Mouse (Mus musculus) heart, embryonic 14.5 days (tissue): ENCODE data around the gene Map1s. TPM values are rescaled to one million over a fixed set of nuclear protein-coding genes. Genes with fewer than 3 reads are reported as not detected.

Experiments used
- ATAC-seq: fragments of 200-750 bp; cut with Nextera tagmentation; 2 replicates; pipeline ENCODE4 v1.8.0; 2017; ENCODE audit warnings: low read depth, moderate TSS enrichment; ENCODE audit not compliant: insufficient number of reproducible peaks, insufficient read depth, low FRiP score
- H3K27ac ChIP-seq, 2 experiments: fragments of 200-500 bp in 1 of 2; fragments of 300-500 bp in 1 of 2; sonication (generic) in 1 of 2; replicated peaks in 1 of 2; 2 replicates each; pipeline ENCODE4 v1.5.1; 2012 to 2014; ENCODE audit warnings: low read depth in 2 of 2, low read length in 2 of 2, control low read depth in 1 of 2, mild to moderate bottlenecking in 1 of 2, mixed read lengths in 1 of 2; ENCODE audit not compliant: control insufficient read depth in 1 of 2, insufficient read depth in 1 of 2
- H3K27me3 ChIP-seq: fragments of 300-500 bp; sonication (generic); 2 replicates; pipeline ENCODE4 v1.6.1; 2014; ENCODE audit warnings: mild to moderate bottlenecking, low read length, control low read depth; ENCODE audit not compliant: control insufficient read depth, insufficient read depth
- H3K36me3 ChIP-seq: fragments of 300-500 bp; sonication (generic); 2 replicates; pipeline ENCODE4 v1.6.1; 2014; ENCODE audit warnings: mild to moderate bottlenecking, control low read depth, low read length, mixed read lengths; ENCODE audit not compliant: control insufficient read depth, insufficient read depth
- H3K4me1 ChIP-seq, 2 experiments: fragments of 200-500 bp in 1 of 2; fragments of 300-500 bp in 1 of 2; sonication (generic) in 1 of 2; 2 replicates each; pipeline ENCODE4 v1.6.1; 2012 to 2014; ENCODE audit warnings: low read length in 2 of 2, control low read depth in 1 of 2, mixed read lengths in 1 of 2; ENCODE audit not compliant: control insufficient read depth in 2 of 2, insufficient read depth in 2 of 2
- H3K4me2 ChIP-seq: fragments of 300-500 bp; sonication (generic); 2 replicates; pipeline ENCODE4 v1.6.1; 2014; ENCODE audit warnings: mild to moderate bottlenecking, low read length
- H3K4me3 ChIP-seq, 2 experiments: fragments of 200-500 bp in 1 of 2; fragments of 300-500 bp in 1 of 2; sonication (generic) in 1 of 2; 2 replicates each; pipeline ENCODE4 v1.5.1; 2012 to 2014; ENCODE audit warnings: low read length in 2 of 2, mild to moderate bottlenecking in 2 of 2, control low read depth in 1 of 2, low read depth in 1 of 2, moderate library complexity in 1 of 2; ENCODE audit not compliant: control insufficient read depth in 1 of 2, insufficient read depth in 1 of 2
- H3K9ac ChIP-seq: fragments of 300-500 bp; sonication (generic); 2 replicates; pipeline ENCODE4 v1.6.1; 2014; ENCODE audit warnings: mild to moderate bottlenecking, low read length
- H3K9me3 ChIP-seq: fragments of 300-500 bp; sonication (generic); 2 replicates; pipeline ENCODE4 v1.6.1; 2016; ENCODE audit warnings: low read length, control low read depth; ENCODE audit not compliant: control insufficient read depth
- WGBS: fragments of 180-500 bp; shearing (Covaris S2); extraction: QIAGEN DNeasy Blood & Tissue Kit; methylation state at CpG from one replicate; pipeline ENCODE4 v1.1.7; 2014; 5-methylcytosine and 5-hydroxymethylcytosine counted together
- polyA plus RNA-seq: library from polyadenylated mRNA; unstranded; fragments of >200 nt; fragmentation: Nextera tagmentation; extraction: Ambion mirVana; gene quantifications from 2 replicates; pipeline ENCODE4 v1.2.1, GENCODE M21; 2014

The Map1s gene
- polyA plus RNA-seq, 1 experiment from 2014 or later, result 29.9 TPM

DNA sequence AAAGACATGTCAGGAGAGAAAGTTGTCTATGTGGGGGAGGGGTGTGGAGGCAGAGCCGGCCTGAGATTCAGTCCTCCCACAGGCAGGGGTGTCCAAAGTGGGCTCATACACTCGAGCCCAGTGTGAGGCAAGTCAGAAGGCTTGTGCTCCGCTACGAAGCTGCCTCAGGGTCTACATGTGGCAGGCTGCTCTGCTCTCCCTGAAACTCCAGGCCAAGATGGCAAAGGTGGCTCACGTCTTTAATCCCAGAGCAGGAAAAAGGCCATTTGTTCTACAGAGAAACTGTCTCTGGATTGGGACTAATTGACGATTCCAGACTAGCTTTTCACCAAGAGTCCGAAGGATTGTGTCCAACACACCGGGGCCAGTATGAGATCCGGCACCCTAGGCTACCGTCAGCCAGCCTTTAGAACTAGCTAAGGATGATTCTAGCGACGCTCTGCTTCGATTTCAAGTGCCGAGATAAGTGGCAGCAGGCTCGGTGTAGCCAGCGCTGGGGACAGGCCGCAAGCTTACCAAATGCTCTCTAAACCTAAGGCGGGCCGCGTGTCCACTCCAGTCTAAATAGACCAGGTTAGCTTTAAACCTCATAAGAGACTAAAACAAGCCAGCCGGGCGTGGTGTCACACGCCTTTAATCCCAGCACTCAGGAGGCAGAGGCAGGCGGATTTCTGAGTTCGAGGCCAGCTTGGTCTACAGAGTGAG lies 9.3 kb upstream of the Map1s start:
- Histone ChIP-seq H3K27me3 (peaks cover 25% of the 10 kb centered on the region), H3K4me3 (peak overlapping the region; percentile 92 to 95), H3K4me1 (peaks cover 8 to 23% of the 10 kb centered on the region in 2 experiments; a peak in 3 of 4 replicates), H3K9ac (peak overlapping the region; percentile 95), H3K36me3 (peaks cover 23% of the 10 kb centered on the region), H3K9me3 (no peaks in the 10 kb centered on the region), H3K4me2 (peak overlapping the region; percentile 97), H3K27ac (peak overlapping the region; percentile 57 to 75; a peak in 2 of 4 replicates)
- WGBS, result 3% methylated on average over 25 of the region's 25 CpGs
- ATAC-seq, result no peak

DNA sequence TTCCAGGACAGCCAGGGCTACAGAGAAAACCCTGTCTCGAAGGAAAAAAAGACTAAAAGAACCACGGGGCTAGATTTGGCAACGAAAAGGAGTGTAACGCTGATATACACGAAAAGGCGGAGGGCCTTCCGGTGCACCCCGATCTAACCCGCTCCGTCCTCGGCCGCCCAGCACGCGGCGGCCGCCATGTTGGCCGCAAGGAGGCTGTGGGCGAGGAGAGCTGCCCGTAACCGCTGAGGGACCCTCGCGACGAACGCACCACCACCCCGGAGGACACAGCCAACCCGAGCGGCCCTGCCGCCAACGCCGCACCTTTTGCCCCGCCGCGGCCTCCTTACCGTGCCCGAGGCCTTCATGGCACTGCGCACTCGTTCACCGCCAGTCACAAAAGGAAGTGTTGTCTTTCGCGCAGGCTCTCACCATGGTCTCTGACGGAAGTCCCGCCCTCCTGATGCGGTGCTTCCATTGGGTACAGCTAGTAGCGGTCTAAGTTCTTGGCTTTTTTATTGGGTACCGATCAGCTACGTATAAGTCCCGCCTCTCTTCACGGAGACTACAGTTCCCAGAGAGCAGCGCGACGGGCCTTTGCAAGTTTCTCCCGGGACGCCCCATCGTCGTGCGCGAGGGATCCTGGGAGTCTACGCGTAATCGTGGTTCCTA lies 8.6 kb upstream of the Map1s start, which contains the start of gene Rpl18a:
Rpl18a (minus strand) TSS at position 392 of the 660 bp plus-strand sequence.
- Histone ChIP-seq H3K4me3 (peak within 1 kb of the TSS; percentile 92 to 95), H3K9ac (peak within 1 kb of the TSS; percentile 95), H3K4me1 (peaks cover 7 to 21% of the 10 kb centered on the region in 2 experiments; a peak in 3 of 4 replicates), H3K4me2 (peak within 1 kb of the TSS; percentile 97), H3K27ac (peak within 1 kb of the TSS; percentile 82 to 84), H3K9me3 (no peaks in the 10 kb centered on the region), H3K27me3 (peaks cover 18% of the 10 kb centered on the region), H3K36me3 (peaks cover 23% of the 10 kb centered on the region)
- ATAC-seq, result peak; percentile 98
- under 1% methylated on average over 60 of the region's 60 CpGs for WGBS

DNA sequence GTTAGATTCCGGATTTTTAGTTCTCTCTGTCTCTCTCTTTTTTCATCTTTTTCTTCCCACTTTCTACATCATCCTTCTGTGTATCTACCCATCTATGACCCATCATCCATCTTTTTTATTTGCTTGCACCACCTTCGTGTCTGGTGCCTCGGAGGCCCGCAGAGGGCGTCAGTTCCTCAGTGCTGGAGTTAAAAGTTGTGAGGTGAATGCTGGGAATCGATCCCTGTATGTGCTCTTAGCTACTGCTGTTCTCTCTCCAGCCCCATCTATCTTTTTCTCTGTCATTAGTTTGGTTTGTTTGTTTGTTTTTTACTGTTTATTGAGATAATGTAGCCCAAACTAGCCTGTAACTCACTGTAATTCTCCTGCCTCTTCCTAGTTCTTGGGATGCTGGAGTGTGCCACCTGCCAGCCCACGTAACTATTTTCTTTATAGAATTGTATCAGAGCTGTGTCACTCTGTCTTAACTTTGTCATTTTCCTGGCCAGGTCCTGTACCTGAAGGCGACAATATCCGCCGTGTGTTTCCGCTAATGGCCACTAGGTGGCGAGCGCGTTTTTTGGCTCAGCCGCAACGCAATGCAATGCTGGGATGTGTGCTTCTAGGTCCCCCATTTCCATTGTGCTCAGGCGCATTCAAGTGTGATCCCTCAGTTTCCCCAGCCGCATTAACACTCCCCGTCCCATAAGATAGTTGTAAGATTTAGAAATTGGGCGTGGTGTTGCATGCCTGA lies 7.9 kb upstream of the Map1s start:
- Histone ChIP-seq H3K4me1 (peaks cover 6 to 14% of the 10 kb centered on the region in 2 experiments; a peak in 3 of 4 replicates), H3K27me3 (peaks cover 14% of the 10 kb centered on the region), H3K4me3 (peak overlapping the region; percentile 78 to 95), H3K9me3 (no peaks in the 10 kb centered on the region), H3K36me3 (peaks cover 23% of the 10 kb centered on the region), H3K27ac (peak overlapping the region; percentile 82 to 84), H3K4me2 (peak overlapping the region; percentile 96), H3K9ac (peak overlapping the region; percentile 95)
- ATAC-seq, result peak; percentile 29; the same call in 1 of the 2 replicates
- WGBS, result under 1% methylated on average over 20 of the region's 20 CpGs

DNA sequence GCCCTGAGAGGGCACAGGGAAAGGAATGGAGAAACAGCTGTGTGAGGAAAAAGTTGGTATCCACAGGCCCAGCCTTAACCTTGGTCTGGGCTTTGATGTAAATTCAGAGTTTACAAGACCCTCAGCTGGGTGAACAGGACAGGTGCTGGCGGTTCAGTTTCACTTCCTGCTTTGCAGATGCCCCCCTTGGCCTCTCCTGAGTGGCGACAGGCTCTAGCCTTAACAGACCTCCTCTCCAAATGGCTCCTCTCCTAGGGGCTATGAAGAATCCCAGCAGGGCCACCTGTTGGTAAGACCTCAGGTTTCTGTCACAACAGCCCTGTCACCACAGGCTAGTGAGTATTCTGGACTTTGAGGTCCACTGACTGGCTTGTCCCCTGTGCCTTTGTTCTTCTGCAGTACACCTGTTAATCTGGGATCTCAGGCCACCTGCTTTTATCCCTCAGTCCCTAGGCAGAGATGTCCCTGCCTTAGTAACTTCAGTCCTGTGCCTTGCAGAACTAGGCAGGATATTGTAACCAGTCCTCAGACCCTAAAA lies 7.0 kb upstream of the Map1s start:
- Histone ChIP-seq H3K36me3 (peaks cover 22% of the 10 kb centered on the region), H3K4me1 (peaks cover 6 to 12% of the 10 kb centered on the region in 2 experiments; a peak in 3 of 4 replicates), H3K9me3 (no peaks in the 10 kb centered on the region), H3K27me3 (peaks cover 5% of the 10 kb centered on the region; the same call in 1 of the 2 replicates), H3K4me2 (peak overlapping the region; percentile 96; the same call in 1 of the 2 replicates), H3K9ac (peak overlapping the region; percentile 95; the same call in 1 of the 2 replicates), H3K4me3 (no peak overlapping the region), H3K27ac (no peak overlapping the region)
- ATAC-seq, result no peak
- WGBS, result 31% methylated on average over 2 of the region's 2 CpGs

DNA sequence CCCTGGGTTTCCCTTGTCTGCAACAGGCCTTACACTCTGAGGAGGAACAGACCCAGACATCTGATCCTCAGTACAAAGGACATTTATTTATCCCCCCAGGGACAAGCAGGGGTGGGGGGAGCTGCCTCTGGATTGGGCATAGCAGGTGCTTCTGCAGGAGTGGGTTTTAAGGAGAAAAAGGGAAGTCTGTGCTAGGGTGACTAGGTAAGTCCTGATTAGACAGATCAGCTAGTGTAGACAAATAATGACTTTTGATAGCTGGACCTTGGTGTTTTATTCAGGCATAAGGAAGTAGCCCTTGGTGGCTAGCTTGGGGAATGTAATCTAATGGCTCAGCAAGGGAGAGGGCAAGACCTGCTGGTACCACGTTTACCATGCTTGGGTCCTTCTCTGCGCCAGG lies 6.5 kb upstream of the Map1s start:
- Histone ChIP-seq H3K27ac (no peak overlapping the region), H3K9ac (no peak overlapping the region), H3K9me3 (no peaks in the 10 kb centered on the region), H3K27me3 (peaks cover 3% of the 10 kb centered on the region; the same call in 1 of the 2 replicates), H3K4me1 (peaks cover 6 to 12% of the 10 kb centered on the region in 2 experiments; a peak in 3 of 4 replicates), H3K36me3 (peaks cover 17% of the 10 kb centered on the region), H3K4me3 (no peak overlapping the region), H3K4me2 (no peak overlapping the region)
- no peak for ATAC-seq
- WGBS, result 75% methylated on average over 2 of the region's 2 CpGs

DNA sequence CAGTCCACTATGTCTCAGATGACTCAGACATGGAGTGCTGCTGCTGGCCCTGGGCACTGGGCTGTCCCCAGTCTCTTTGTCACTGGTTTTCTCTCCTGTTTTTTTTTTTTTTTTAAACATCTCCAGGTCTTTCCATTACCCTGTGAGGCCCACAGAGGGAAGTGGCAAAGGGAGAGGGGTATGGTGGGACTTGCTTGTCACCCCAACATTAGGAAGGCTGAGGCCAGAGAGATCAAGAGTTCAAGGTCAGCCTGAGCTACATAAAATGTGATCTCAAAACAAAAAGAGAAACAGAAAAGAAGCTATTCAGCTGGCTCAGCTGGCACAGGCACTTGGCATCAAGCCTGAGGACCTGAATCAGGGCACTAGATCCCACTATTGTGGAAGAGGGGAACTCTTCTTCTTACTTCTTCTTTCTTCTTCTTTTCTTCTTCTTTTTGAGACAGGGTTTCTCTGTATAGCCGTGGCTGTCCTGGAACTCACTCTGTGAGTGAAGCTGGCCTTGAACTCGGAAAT lies 4.8 kb upstream of the Map1s start:
- Histone ChIP-seq H3K4me2 (no peak overlapping the region), H3K9me3 (no peaks in the 10 kb centered on the region), H3K27ac (no peak overlapping the region), H3K9ac (no peak overlapping the region), H3K4me3 (no peak overlapping the region), H3K36me3 (no peaks in the 10 kb centered on the region), H3K4me1 (peaks cover 6 to 15% of the 10 kb centered on the region in 2 experiments; a peak in 3 of 4 replicates), H3K27me3 (0 out of 2 replicates have a peak, but pooled peaks cover 3% of the 10 kb centered on the region)
- no peak for ATAC-seq
- 54% methylated on average over 2 of the region's 2 CpGs for WGBS

DNA sequence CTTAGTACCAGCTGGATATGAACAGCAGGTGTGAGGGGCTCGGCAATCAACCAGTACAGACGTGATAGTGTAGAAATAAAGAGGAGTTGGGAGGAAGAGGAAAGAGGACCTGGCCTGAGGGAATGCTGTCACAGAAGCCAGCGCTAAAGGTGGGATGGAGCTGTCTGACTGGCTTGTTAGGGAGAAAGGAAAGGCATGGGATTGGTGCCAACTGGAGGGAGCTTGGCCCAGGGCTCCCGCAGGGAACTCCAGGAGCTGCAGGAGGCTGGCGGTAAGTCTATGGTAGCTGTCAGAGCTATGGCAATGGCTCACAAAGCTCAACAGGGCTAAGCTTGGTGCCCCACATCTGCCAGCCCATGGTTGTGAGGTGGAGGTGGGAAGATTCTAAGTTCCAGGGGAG lies 3.5 kb upstream of the Map1s start:
- Histone ChIP-seq H3K27ac (no peak overlapping the region), H3K9me3 (no peaks in the 10 kb centered on the region), H3K4me2 (no peak overlapping the region), H3K36me3 (no peaks in the 10 kb centered on the region), H3K4me1 (peaks cover 6 to 16% of the 10 kb centered on the region in 2 experiments), H3K4me3 (no peak overlapping the region), H3K27me3 (0 out of 2 replicates have a peak, but pooled peaks cover 3% of the 10 kb centered on the region), H3K9ac (no peak overlapping the region)
- WGBS, result 34% methylated on average over 5 of the region's 5 CpGs
- no peak for ATAC-seq
